Mouse (Mus musculus): ENCODE data around the gene Tmem182.

DNA sequence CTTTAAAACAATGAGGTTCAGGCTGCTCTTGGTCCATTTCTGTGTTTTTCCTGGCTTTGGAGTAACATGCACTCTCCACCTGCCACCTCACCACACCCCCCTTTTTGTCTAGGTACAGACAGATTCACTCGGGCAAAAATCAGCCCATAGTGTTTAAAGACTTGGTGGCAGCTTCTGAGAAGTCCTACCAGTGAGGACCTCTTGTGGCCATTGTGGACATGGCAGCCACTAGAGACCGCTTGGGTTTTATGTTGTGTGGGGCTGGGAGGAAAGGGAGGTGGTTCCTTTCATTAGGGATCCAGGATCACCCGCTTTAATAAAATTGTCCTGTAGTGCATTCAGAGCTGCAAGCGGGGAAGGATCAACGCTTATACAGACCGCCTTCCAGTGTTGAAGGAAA lies 36.8 kb upstream of the Tmem182 start:
- no peak for TF ChIP-seq CHD2 (IDR thresholded peaks at IDR 0.05; ENCODE audit: low read depth, low read length)
- no peak for TF ChIP-seq ZNF384 (IDR thresholded peaks at IDR 0.05; ENCODE audit: low read depth, low read length)

Measured in ES-E14 (cell line).